Mouse (Mus musculus): ENCODE results near the gene Tbc1d8b.
"Not testable (repeated sequence)": the region's sequence is repeated elsewhere in the genome, so short reads cannot be mapped to it uniquely, and the experiment has no call there.

The Tbc1d8b gene

GRCm38 (mm10) chrX:139684775-139685695 is at the start of gene Tbc1d8b:
Gene Tbc1d8b (plus strand): TSS chrX:139684996.
- DNase-seq (ENCODE audit: low spot score), result peak; percentile 88

- no peak for DNase-seq (ENCODE audit: low spot score)
Observed at GRCm38 (mm10) chrX:139639744-139640143, 45.1 kb upstream of the Tbc1d8b start.

GRCm38 (mm10) chrX:139640418-139640817 is 44.4 kb upstream of the Tbc1d8b start:
- DNase-seq (ENCODE audit: low spot score), result no peak

DNA sequence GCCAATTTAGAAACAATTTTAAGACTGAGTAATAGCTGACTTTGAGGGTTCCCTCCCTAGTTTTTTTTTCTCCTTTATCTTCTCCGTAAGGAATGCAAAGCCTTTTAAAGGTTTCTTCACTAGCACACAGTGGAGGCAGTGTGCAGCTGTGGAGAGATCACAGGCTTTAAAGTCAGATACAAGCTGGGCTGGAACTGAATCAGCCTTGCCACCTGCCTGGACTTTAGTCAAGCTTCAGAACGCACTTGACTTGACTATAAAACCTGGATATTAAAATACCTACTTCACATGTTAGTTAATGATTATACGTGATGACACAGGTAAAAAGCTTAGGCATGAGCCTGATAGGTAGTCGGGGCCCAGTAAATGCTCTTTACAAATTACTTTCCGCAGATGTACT is 32.6 kb upstream of the Tbc1d8b start:
- DNase-seq (ENCODE audit: low spot score), result no peak

GRCm38 (mm10) chrX:139653292-139653691 is 31.5 kb upstream of the Tbc1d8b start:
- DNase-seq (ENCODE audit: low spot score), result no peak

DNA sequence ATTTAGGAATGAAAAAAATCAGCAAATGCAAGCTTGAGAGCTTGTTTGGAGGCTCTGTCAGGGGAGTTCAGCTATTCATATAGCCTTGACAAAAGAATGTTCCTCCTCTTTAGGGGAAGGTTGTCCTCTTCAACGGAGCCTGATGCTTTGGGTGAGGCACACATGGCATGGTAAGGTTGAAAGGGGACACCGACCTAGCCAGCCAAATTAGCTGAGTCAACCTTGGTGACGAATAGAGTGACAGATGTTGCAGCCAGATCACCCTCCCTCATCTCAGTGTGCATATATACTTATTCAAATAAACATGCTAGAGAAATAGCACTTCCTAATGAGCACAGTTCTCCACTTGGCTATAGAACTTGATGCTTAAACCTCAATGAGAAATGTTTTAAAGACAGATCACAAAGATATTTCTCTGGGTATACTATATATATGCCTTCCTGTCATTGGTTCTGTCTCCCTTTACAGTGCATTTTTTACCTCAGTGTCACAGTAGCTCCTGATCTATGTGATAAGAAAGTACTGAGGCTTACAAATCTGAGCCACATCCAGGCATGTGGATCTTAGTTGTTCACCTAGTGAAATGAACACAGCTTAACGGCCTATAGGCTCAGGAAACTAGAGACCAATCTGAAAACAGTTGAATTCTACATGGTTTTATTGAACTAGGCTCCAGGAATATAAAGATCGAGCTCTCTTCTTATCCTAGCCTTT is 30.3 kb upstream of the Tbc1d8b start:
- no peak for DNase-seq (ENCODE audit: low spot score)

DNA sequence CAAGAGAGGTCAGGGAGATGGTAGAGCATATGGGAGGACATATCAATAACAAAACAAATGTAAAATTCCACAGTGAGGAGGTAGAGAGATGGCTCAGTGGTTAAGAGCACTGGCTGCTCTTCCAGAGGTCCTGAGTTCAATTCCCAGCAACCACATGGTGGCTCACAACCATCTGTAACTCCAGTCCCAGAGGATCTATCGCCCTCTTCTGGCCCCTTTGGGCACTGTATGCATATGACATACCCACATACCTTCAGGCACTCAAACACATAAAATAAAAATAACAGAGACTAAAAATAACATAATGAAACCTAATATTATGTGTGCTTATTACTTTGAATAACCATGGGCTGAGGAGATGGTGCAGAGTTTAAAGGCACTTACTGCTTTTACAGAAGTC is 22.7 kb upstream of the Tbc1d8b start:
- DNase-seq (ENCODE audit: low spot score), result no peak

GRCm38 (mm10) chrX:139665829-139666228 is 19.0 kb upstream of the Tbc1d8b start:
- DNase-seq (ENCODE audit: low spot score), result peak; percentile 13

- no peak for DNase-seq (ENCODE audit: low spot score)
Observed at GRCm38 (mm10) chrX:139684410-139684774, 404 bp upstream of the Tbc1d8b start.

DNA sequence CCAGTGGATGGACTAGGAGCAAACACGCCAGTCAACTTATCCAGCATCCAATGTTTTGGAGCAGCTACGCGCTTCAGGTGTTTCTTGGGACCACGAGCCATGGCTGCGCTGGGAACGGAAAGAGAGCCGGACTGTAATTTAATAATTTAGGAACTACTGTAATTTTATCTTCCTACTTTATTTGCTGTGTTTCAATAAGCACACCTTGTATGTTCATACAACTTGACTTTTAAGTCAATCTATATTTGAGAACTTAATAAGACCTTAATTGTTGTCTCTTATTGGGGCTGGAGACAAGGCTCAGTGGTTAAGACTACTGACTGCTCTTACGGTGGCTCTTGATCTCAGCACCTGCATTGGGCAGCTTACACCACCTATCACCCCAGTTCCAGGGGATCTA is 29.6 kb downstream of the Tbc1d8b start, which contains the start of gene Gm15013:
Gene Gm15013 (minus strand): TSS at position 101 of the 400 bp plus-strand sequence.
- no peak for DNase-seq (ENCODE audit: low spot score)

GRCm38 (mm10) chrX:139722350-139722749 is 37.6 kb downstream of the Tbc1d8b start:
- no peak for DNase-seq (ENCODE audit: low spot score)

DNA sequence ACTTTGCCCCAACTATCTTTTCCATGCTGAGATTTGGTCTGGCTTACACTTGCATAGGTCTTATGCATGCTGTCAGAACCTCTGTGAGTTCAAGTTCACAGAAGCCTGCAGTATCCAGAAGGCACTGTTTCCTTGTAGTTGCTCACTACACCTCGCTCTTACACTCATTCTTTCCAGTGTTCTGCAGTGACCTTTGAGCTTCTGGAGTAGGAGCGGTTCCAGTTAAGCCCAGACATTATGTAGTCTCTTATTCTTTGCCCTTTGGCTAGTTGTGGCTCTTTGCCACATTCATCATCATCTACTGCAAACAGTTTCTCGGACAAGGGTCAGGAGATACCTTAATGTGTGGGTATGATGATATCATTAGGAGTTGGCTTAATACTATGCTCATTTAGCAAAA is 45.7 kb downstream of the Tbc1d8b start:
- DNase-seq (ENCODE audit: low spot score), result no peak

DNA sequence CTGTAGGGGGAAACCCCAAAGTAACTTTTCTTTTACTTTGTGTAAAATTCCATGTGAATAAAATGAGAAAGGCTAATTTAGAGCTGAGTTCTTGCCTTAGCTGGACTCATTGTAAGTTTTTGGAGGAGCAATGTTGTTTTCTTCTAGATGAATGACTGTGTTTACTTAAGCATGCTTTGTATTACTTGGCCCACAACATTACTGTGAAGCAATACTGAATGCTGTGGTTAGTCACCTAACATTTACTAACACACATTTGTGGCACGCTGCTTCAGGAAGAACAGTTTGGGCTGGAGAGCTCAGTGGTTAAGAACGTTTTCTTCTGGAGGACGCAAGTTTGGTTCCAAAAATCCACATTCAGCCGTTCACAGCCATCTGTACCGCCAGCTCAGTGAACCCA is 52.3 kb downstream of the Tbc1d8b start:
- no peak for DNase-seq (ENCODE audit: low spot score)

DNA sequence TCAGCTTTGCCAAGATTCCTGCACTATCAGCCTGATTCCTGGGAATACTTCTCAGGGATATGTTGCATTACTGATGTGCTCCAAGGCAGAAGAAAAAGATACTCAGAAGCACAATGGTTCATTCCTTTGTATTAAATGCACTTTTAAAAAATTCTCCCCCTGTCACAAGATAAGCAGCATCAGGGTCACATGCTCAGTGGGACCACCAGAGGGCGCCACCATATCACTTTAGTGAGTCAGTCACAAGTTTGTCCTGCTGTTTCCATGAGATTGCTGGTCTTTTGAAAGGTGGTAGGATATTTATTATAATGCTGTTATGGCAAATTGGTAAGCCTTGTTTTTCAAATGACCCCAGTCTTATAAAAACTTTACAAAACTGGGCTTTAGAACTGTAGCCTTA is 67.1 kb downstream of the Tbc1d8b start:
- peak; percentile 69 for DNase-seq (ENCODE audit: low spot score)

DNA sequence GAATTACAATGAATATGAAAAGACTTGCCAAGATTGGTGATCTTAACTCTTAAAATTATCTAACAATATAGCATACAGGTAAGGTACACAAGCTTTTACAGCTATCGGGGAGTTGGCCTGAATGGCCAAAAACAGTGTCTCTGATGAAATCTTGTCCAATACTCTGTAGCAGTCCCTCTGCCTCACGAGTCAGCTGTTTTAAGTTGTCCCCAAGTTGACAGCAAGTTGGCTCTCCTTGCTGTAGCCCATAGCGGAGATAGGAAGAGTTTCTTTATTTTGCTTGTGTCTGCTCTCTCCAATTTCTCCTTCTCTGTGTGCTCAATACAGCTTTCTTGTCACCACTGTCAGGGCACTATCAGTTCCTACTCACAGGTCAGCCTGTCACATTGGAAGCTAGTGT is 73.8 kb downstream of the Tbc1d8b start:
- DNase-seq (ENCODE audit: low spot score), result not testable (repeated sequence)

DNA sequence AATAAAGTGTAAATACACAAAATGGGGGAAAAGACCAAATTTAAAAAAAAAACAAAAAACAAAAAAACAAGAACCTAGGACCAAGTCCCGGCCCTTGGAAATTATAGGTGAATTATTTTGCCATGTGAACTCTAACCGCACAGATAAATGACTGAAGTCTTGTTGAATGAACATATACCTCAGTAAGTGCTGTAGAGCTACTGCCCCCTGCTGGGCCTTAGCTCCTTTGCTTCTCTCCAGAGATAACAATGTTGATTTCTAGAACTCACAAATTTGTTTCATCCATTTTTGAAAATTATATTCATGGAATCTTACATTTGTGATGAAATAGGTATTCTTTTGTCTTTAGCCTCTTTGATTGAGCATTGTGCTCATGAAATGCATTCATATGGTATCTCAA is 77.8 kb downstream of the Tbc1d8b start:
- peak; percentile 52 for DNase-seq (ENCODE audit: low spot score)

- no peak for DNase-seq (ENCODE audit: low spot score)
Observed at GRCm38 (mm10) chrX:139769975-139770637, 85.3 kb downstream of the Tbc1d8b start.

- peak; percentile 69 for DNase-seq (ENCODE audit: low spot score)
Observed at GRCm38 (mm10) chrX:139774309-139775083, 89.7 kb downstream of the Tbc1d8b start.

GRCm38 (mm10) chrX:139775084-139775612 is 90.4 kb downstream of the Tbc1d8b start:
- DNase-seq (ENCODE audit: low spot score), result no peak

DNA sequence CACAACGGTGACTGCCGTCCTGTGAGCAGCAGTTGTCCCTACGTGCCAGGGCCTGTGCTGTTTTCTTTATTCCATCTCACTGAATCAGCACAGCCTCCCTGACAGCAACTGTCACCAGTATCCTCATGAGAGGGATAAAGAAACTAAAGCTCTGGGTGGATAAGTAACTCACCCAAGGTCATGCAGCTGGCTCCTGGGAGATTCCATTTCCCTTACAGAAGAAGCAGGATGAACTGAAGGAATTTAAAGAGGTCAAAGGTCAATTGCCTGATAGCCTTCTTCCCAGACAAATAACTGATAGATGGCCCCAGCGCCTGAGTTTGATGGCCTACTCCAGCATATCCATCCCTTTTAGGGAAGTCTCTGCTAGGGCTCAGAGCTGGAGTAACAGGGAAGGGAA is 92.6 kb downstream of the Tbc1d8b start:
- peak; percentile 12 for DNase-seq (ENCODE audit: low spot score)

GRCm38 (mm10) chrX:139778886-139779285 is 94.1 kb downstream of the Tbc1d8b start:
- no peak for DNase-seq (ENCODE audit: low spot score)

DNA sequence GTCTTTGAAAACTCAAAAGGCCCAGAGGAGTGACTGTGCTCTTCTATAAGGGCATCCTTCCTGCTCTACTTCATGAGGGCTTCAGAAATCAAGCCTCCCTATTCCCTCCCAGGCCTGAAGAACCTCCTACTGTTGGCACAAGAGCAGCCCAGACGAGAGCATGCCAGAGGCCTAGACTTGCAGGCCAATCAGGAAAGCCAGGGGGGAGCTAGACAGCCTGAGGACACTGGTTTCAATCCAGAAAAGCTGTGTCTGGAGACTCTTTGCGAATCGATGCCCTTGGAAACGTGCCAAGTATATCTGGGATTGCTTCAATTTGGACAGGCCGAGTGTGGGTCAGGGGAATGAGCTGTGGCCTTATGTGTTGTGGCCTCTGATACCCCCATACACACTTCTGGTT is 94.6 kb downstream of the Tbc1d8b start:
- no peak for DNase-seq (ENCODE audit: low spot score)

Measured in retina, embryonic 14.5 days (tissue).